13 mouse cellular contexts compared by ENCODE assay signal in the genomic region with DNA sequence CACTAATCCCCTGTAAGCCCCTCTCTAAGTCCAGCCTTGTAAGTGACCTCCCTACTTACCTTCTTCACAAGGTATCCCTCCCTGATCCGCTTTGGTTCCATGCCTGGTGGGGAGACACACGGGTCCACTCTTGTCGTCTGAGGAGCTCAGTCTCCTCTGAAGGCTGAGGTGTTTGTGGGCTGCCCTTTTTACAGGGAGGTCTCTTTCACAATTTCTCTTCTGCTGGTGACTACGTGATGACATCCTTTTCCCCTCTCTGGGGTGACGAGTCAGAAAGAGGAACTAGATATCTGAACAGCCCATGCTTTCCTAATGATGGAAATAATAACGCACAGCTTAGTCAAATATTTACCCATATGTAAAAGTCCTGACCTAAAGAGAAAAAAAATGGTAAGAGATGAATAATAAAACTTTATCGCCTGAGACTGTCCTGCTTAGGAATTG. TPM values are rescaled to one million over a fixed set of nuclear protein-coding genes. Genes with fewer than 3 reads are reported as not detected.
DNase-seq lines count a peak whose midpoint lies in the region; ATAC-seq and TF ChIP-seq lines count a peak whose summit lies in the region.
"Had no signal": no experiment of that assay in that cellular context is flagged by ENCODE, and none has a peak within 500 bp of the region (broad histone marks: within the 10 kb centered on the region; RNA-seq: fewer than 3 reads in every experiment).

No protein-coding gene starts in this region.

- peak; percentile 61 for TF ChIP-seq POLR2A in heart, adult 2 months (IDR thresholded peaks at IDR 0.05; ENCODE audit: insufficient read depth, low read depth, low read length)

- H3K36me3 ChIP-seq in heart, adult 2 months (ENCODE audit: control insufficient read depth, insufficient read depth, low read length) = no peaks in the 10 kb centered on the region
- H3K36me3 ChIP-seq: embryonic facial prominence, embryonic 12.5 days; heart, embryonic 12.5 days; intestine, embryonic 15.5 days; neural tube, embryonic 15.5 days had no signal

- ATAC-seq in megakaryocyte progenitor cell, adult 5-6 weeks (replicated peaks; ENCODE audit: poor library complexity) = peak; percentile 73
- ATAC-seq: intestine, embryonic 15.5 days had no signal

- DNase-seq in heart, adult 2 months = peak in 1 of 2 experiments; percentile 16
- DNase-seq in heart, postnatal 14 days = no peak
- DNase-seq in CD4-positive, CD25-positive, alpha-beta regulatory T cell, adult 2 months (ENCODE audit: low read depth, low spot score) = peak; percentile 14
- peak; percentile 20 for DNase-seq in induced T-regulatory cell, adult 2 months (ENCODE audit: low read depth)
- DNase-seq in left cerebral cortex, adult 18-20 months (ENCODE audit: low spot score in 2 of 2) = no peak
- DNase-seq in adrenal gland, adult 8-10 months = no peak
- no peak for DNase-seq in c-Kit-positive CD71-positive TER-119-positive erythroid progenitor cells, embryonic 14.5 days (ENCODE audit: low spot score)
- DNase-seq: cerebellum, adult 11-12 months had no signal

- WGBS in heart, adult 2 months = 43% methylated on average over 7 of the region's 7 CpGs

- H3K4me3 ChIP-seq in heart, adult 2 months = no peak overlapping the region
- H3K4me3 ChIP-seq: embryonic facial prominence, embryonic 12.5 days; heart, embryonic 12.5 days; intestine, embryonic 15.5 days; neural tube, embryonic 15.5 days had no signal

- TF ChIP-seq CTCF in heart, adult 2 months (IDR thresholded peaks at IDR 0.05) = no peak

- no peak overlapping the region for H3K9ac ChIP-seq in heart, adult 2 months (ENCODE audit: low read depth, low read length)
- H3K9ac ChIP-seq: embryonic facial prominence, embryonic 12.5 days; heart, embryonic 12.5 days; intestine, embryonic 15.5 days; neural tube, embryonic 15.5 days had no signal

- no peaks in the 10 kb centered on the region for H3K79me2 ChIP-seq in heart, adult 2 months (replicated peaks; ENCODE audit: control insufficient read depth, insufficient read depth, low read length)

- H3K27me3 ChIP-seq in heart, adult 2 months (ENCODE audit: control insufficient read depth, insufficient read depth, low read length) = no peaks in the 10 kb centered on the region
- H3K27me3 ChIP-seq: embryonic facial prominence, embryonic 12.5 days; heart, embryonic 12.5 days; intestine, embryonic 15.5 days; neural tube, embryonic 15.5 days had no signal

- intact Hi-C loops in heart, adult 2 months (cut with DNase I) = no loop called here
- intact Hi-C loops in heart, postnatal 14 days (cut with DNase I) = no loop called here

- TF ChIP-seq EP300 in heart, adult 2 months (IDR thresholded peaks at IDR 0.05; ENCODE audit: insufficient read depth, low read depth, low read length) = no peak

- H3K27ac ChIP-seq in heart, adult 2 months = no peak overlapping the region
- H3K27ac ChIP-seq: embryonic facial prominence, embryonic 12.5 days; intestine, embryonic 15.5 days; neural tube, embryonic 15.5 days had no signal

- no peaks in the 10 kb centered on the region for H3K4me1 ChIP-seq in heart, adult 2 months (ENCODE audit: control insufficient read depth, insufficient read depth, low read length)
- H3K4me1 ChIP-seq: embryonic facial prominence, embryonic 12.5 days; heart, embryonic 12.5 days; intestine, embryonic 15.5 days; neural tube, embryonic 15.5 days had no signal

RNA-seq across cellular contexts. Expression of a gene that starts 42.9 kb away (rescaled TPM):
- 1 to 10 TPM; 3.3 to 3.5 TPM for total RNA-seq in heart, adult 2 months (2021)
- polyA plus RNA-seq in heart, adult 2 months (2012; rRNA removed) = 6.4 and 9.3 TPM in 2 replicates
- total RNA-seq in heart, postnatal 14 days (2021) = 1 to 10 TPM; 6.8 to 7.8 TPM
- total RNA-seq in megakaryocyte progenitor cell, adult 5-6 weeks (2015) = 1.9 and 2.6 TPM in 2 replicates
- total RNA-seq in megakaryocyte progenitor cell, adult 5-6 weeks (2017) = 0.12 and 1.3 TPM in 2 replicates
- 10 to 100 TPM; 94.7 to 97.1 TPM for total RNA-seq in left cerebral cortex, adult 18-20 months (2021)
- 10 to 100 TPM; 15.4 to 34.1 (median 24.1) TPM for total RNA-seq in adrenal gland, adult 8-10 months (2022)

RNA-seq across cellular contexts. Expression of a gene that starts 43.7 kb away (rescaled TPM):
- 1 to 10 TPM; 5.3 to 8.7 TPM for total RNA-seq in heart, adult 2 months (2021)
- 2.0 and 2.8 TPM in 2 replicates for polyA plus RNA-seq in heart, adult 2 months (2012; rRNA removed)
- 1 to 10 TPM; 3.0 to 4.1 TPM for total RNA-seq in heart, postnatal 14 days (2021)
- total RNA-seq in megakaryocyte progenitor cell, adult 5-6 weeks (2015) = 26.6 and 31.3 TPM in 2 replicates
- 28.4 and 31.3 TPM in 2 replicates for total RNA-seq in megakaryocyte progenitor cell, adult 5-6 weeks (2017)
- total RNA-seq in left cerebral cortex, adult 18-20 months (2021) = 1 to 10 TPM; 7.5 TPM
- total RNA-seq in adrenal gland, adult 8-10 months (2022) = 10 to 100 TPM in 1 of 4 experiments, 1 to 10 TPM in 3; 4.6 to 11.9 (median 7.8) TPM

RNA-seq across cellular contexts. Expression of a gene that starts 57.3 kb away (rescaled TPM):
- under 1 TPM; 0.30 to 0.37 TPM for total RNA-seq in heart, adult 2 months (2021)
- polyA plus RNA-seq in heart, adult 2 months (2012; rRNA removed) = 0.06 and 0.18 TPM in 2 replicates
- total RNA-seq in heart, postnatal 14 days (2021) = under 1 TPM; 0.50 to 0.61 TPM
- total RNA-seq in megakaryocyte progenitor cell, adult 5-6 weeks (2015) = 7.6 and 12.7 TPM in 2 replicates
- total RNA-seq in megakaryocyte progenitor cell, adult 5-6 weeks (2017) = 8.1 and 10.3 TPM in 2 replicates
- total RNA-seq in left cerebral cortex, adult 18-20 months (2021) = 1 to 10 TPM; 1.4 to 1.5 TPM
- under 1 TPM; 0.12 to 0.75 (median 0.35) TPM for total RNA-seq in adrenal gland, adult 8-10 months (2022)

Comparison
In these comparisons a context has a peak if more than half of its experiments do, and no peak if none do; other contexts are left out.
1. DNase-seq: peak in CD4-positive, CD25-positive, alpha-beta regulatory T cell, adult 2 months (single experiment) and induced T-regulatory cell, adult 2 months (single experiment); none in heart, postnatal 14 days (0 of 2), left cerebral cortex, adult 18-20 months (0 of 2), adrenal gland, adult 8-10 months (single experiment) and c-Kit-positive CD71-positive TER-119-positive erythroid progenitor cells, embryonic 14.5 days (single experiment).